Mouse (Mus musculus): ENCODE measurements at regions not wholly inside any gene's neighbourhood (a gene's known extent, or its start where the extent isn't known, plus 50 kb on each side); places are given as distances from the start of the nearest gene placed in this dataset.

DNA sequence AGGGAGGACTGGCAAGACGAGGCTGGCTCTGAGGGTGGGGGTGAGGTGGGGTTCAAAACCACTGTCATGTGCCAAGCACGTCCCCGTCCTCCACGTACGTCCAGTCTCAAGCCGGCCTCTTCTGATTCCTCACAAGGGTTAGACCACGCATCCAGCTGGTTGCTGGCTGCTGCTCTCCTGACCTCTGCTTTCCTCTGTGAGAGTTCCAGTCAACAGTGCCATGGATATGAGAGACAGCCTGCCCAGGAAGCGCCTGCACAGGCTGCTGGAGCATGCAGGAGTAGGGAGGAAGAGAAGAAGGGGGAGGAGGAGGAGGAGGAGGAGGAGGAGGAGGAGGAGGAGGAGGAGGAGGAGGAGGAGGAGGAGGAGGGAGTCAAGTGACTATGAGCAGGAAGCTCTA lies 224.6 kb upstream of the Ajap1 start:
- DNase-seq (ENCODE audit: extremely low spot score in 1 of 2, low spot score in 1 of 2), result no peak

DNA sequence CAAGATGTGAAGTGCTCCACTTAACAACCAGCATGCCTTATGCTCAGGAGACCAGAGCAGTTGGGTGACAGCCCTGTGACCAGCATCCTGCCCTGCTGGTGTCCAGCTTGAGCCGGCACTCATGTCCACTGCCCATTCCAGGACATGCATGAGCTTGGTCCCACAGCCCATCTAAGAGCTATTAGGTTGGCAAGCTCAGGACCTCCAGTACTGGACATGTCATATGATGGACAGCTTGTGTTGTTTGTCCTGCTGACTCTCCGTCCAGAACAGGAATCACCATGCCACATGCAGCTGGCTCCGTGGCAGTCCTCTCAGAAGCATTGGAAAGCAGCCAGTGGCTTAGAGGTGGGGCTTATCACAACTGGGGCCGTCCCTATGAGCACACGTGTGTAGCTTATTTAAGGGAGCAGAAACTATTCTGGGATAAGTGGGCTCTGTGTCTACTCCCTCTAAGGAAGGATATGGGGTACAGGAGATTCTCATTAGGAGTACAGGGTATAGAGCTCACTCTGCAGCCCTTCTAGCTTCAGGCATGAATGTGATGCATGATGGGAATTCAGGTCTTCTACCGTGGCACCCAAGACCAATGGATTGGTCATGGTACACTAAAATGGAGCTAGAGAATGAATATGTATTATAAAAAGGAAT lies 232.5 kb upstream of the Ajap1 start:
- DNase-seq (ENCODE audit: extremely low spot score in 1 of 2, low spot score in 1 of 2), result no peak

DNA sequence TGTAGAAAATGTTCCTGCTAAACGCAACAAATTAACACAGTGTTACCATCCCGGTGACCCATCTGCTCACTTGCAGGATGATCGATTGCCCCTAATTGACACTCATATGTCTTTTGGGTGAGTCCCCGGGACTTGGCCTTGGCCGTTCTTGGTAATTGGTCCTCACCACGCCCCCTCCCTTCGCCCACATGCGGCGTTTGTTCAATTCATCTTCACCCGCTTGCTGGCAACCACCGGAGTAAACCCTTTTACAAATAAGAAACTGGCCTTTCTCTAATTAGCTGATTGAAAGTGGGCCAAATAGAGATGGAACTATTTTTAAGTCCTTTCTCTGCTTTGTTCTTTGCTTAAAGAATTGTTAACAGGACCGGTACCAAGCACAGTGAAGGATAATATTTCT lies 234.7 kb upstream of the Ajap1 start:
- DNase-seq (ENCODE audit: extremely low spot score in 1 of 2, low spot score in 1 of 2), result peak in 1 of 2 experiments; percentile 15

DNA sequence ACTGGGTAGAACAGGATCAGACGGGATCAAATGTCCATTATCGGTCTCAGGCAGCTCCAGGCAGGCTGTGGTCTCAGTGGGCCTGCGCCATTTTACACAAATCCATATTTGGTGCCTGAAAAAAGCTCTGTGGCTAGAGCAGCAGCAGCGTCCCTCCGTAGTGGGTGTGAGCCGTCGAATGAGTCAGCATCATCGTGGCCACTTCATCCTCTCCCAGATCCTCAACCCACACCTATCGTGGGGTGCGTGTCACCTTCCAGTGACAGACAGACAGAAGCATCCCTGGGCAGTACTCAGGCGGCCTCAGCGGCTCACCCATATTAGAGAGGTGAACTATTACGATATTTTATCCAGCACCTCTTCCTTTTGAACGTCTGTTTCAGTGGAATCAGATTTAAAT lies 233.0 kb upstream of the A430005L14Rik start:
- DNase-seq (ENCODE audit: extremely low spot score in 1 of 2, low spot score in 1 of 2), result peak in 1 of 2 experiments; percentile 37

DNA sequence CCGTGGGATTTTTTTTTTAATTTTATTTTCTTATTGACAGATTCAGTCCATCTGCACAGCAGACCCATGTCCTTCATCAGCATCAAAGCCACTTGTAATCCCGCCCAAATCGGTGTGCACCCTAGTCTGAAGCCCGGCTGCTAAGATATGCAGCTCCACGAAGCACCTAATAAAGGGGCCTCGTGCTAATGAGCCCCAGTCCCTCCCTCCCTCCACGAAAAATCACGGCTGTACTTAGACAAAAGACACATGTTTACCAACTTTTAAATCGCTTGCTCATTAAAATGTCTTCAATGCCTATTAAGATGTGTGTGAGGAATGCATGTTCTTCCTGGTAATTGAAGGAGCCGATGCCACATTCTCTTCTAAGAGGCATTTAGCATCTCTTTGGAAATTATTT lies 229.8 kb upstream of the A430005L14Rik start:
- DNase-seq (ENCODE audit: extremely low spot score in 1 of 2, low spot score in 1 of 2), result no peak

DNA sequence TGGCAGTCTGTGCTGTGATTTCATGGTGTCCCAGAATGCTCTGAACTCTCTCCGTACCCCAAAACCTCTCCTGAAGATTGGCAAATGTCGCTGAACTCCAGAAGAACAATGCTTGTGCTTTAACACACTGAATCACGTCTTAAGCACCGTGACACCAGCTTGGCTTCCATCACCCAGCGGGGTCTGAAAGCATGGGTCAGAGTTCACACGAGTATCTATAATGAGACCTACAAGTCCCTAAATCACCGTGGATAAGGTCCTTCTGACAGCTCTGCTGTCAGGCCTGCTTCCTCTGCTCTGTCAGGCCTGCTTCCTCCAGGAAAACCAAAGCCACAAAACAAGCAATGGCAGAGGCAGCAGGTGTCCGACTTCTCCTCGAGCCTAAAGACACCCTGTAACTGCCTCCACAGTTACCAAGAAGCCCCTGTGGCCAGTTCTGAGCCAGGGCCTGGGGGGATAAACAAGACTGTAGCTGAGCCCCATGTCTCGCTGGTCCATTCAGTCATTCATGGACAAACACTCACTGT lies 229.1 kb upstream of the A430005L14Rik start:
- no peak for DNase-seq (ENCODE audit: extremely low spot score in 1 of 2, low spot score in 1 of 2)

DNA sequence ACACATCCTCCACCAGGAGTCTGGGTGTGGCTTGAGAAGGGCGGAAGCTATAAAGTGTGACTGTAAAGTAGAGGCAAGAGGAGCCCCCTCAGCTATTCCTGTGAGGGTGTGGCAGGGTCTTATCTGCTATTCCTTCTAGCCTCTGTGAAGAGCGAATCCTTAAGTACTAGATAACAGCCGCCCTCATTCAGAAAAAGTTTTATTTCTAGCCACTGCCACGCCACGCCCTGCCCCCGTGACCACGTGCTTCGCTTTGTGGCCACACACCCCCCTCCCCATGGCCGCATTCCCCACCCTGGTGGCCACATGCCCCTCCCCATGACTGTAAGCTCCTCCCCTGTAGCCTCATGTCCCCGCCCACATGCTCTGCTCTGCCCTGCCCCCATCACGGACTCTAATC lies 218.9 kb upstream of the A430005L14Rik start:
- no peak for DNase-seq (ENCODE audit: extremely low spot score in 1 of 2, low spot score in 1 of 2)

DNA sequence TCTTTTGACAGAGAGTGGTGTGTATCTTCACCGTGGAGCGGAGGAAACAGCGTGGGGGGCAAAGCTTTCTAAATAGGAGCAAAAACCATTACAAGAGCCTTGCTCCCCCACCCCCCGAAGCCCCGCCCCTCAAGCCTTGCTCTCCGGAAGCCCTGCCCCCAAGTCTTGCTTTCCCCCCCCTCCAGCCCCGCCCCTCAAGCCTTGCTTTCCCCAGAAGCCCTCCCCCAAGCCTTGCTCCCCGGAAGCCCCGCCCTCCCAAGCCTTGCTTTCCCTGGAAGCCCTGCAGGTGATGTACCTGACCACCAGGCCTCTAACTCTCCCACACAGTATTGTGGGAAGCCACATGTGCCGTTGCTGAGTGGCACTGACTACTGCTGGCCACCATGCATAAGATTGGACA lies 214.8 kb upstream of the A430005L14Rik start:
- DNase-seq (ENCODE audit: extremely low spot score in 1 of 2, low spot score in 1 of 2), result no peak

DNA sequence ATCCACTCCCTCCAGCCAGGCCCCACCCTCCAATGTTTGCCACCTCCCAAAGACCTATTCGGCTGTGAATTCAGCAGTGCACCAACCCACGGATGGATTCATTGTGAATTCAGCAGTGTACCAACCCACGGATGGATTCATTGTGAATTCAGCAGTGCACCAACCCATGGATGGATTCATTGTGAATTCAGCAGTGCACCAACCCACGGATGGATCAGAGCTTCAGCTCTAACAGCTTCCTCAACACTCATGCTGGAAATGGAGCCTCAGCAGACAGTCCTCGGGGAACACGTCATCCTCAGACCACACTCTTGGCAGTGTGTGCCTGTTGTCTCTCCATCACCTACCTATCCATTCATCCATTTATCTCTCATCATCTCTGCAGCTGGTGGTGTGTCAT lies 204.2 kb upstream of the A430005L14Rik start:
- peak; percentile 28 to 67 for DNase-seq (ENCODE audit: extremely low spot score in 1 of 2, low spot score in 1 of 2)

DNA sequence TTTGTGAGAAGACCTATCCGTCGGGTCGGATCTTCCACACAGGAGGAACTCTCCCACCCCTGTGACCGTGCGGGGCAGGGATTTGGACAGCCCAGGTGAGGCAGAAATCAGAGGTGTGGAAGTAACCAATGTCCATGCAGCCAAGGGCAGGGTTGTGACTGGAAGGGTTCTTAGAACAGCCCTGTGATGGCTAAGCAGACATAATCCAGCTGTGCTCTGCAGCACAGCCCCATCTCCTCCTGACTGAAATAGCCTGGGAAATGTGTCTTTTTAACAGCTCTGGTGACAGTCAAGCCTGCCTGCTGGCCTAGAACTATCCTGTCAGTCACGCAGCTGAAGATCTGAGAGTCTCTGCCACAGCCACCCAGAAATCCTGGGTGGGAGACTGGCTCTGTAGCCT lies 198.7 kb upstream of the A430005L14Rik start:
- DNase-seq (ENCODE audit: extremely low spot score in 1 of 2, low spot score in 1 of 2), result no peak

DNA sequence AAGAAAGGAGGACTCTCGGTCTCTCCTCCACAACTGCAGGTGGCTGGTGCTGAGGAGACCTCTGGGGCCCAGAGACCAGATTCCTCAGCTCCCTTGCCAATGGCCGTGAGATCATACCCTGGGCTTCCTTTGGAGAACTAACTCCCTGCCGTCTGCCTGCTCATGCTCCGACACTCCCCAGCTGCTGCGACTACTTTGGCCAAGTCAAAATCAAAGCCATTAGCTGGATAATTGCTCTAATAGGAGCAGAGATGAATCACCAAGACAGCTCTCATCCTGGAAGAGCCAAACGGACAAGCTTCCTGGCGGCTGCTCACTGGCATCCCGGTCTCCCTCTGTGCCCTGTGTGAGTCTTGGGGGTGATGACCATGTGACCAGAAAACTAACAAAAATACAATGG lies 198.3 kb upstream of the A430005L14Rik start:
- DNase-seq (ENCODE audit: extremely low spot score in 1 of 2, low spot score in 1 of 2), result no peak

DNA sequence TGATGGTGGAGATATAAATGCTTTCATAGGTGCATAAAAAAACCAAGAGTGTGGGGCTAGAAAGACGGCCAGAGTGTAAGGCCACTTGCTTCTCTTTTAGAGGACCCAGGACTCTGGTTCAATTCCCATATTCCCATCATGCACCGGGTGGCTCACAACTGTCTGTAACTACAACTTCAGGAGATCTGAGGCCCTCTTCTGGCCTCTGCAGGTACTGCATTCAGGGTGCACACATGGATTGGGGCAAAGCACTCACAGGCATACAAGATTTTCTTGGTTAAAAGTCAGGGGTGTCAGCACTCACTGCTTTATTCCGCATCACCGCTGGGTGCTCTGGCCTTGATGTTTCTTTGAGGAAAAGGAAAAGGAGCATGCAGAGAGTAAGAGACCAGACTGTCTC lies 196.1 kb upstream of the A430005L14Rik start:
- no peak for DNase-seq (ENCODE audit: extremely low spot score in 1 of 2, low spot score in 1 of 2)

DNA sequence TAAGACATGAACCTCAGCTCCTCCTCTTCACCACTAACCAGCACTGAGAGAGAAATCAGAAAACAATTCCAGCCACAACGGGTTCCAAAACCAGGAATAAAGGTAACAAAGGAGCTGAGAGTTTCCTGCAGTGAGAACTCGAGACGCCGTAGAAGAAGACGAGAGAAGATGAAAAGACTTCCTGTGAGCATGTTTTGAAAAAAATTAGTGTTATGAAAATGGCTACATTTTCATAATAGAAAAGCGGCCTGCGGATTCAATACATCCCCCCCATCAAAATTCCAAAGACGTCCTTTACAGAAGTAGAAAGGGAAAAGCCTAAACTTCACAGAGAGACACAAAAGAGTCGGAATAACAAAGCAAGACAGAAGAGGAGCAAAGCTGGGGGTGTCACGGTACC lies 193.6 kb upstream of the A430005L14Rik start:
- no peak for DNase-seq (ENCODE audit: extremely low spot score in 1 of 2, low spot score in 1 of 2)

DNA sequence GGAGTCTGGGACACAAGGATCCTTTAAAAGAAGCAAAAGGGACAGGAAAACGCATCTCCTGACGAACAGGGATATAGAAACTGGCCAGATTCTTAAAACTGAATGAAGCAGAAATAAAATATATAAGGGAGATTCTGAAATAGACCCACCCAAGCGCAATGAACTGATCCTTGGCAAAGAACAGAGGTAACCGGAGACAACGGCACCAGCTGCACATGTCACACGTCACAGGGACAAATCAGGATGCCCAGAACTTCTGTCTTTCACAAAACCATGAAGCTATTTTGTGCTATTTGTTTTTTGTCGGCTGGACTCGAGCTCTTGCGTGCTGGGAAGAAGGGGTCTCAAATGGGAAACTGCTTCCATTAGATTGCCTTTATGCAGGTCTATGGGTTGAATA lies 189.3 kb upstream of the A430005L14Rik start:
- DNase-seq (ENCODE audit: extremely low spot score in 1 of 2, low spot score in 1 of 2), result no peak

DNA sequence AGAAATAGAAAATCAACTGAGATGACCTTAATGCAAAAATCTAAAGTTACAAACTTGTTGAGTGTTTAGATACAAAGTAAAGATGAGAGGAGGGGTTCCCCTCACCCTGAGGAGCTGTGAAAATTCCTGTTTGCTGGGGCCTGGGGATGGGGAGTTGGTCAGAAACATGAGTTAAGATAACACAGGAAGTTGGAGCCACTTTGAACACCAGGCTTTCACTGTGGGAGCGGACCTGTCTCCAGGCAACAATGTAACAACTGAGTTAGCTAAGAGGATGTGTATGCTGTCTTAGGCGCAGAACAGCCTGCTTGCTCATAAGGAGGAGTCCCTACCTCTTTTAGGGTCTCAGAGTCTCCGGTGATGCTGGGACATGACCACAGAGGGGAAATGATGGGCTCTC lies 188.7 kb upstream of the A430005L14Rik start:
- peak in 1 of 2 experiments; percentile 31 for DNase-seq (ENCODE audit: extremely low spot score in 1 of 2, low spot score in 1 of 2)

DNA sequence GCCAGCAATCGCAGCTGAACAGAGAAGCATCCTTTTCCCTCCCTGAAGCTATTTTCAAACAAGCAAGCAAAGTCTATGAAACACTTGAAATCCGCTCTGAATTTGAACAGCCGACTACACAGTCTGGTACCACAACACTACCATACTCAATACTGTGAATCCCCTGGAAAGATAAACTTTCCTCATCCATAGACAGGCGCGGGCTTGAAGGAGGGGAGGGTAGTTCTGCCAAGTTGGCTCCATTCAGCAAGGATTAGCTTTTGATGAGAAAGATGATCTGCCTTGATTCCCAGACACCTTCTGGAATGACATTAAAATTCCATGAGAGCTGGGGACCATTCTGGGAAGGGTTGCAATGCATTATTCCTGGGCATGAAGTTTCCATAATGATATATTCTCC lies 186.4 kb upstream of the A430005L14Rik start:
- DNase-seq (ENCODE audit: extremely low spot score in 1 of 2, low spot score in 1 of 2), result no peak

DNA sequence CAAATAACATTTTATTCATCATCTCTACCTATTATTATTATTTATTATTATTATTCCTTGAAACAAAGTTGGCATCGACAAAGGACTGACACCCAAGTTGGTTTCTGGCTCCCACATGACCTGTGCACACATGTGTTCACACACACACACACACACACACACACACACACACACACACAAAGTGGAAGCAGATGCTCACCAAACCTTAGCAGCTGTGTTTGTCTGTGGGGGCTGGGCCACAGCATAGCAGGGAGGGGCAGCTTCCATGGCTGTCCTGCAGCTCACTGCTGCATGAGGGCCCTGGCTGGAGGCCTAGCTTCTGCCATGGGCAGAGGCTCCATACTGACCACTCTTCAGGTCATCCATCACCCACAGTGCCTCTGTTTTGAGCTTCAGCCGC lies 176.5 kb upstream of the A430005L14Rik start:
- no peak for DNase-seq (ENCODE audit: extremely low spot score in 1 of 2, low spot score in 1 of 2)

DNA sequence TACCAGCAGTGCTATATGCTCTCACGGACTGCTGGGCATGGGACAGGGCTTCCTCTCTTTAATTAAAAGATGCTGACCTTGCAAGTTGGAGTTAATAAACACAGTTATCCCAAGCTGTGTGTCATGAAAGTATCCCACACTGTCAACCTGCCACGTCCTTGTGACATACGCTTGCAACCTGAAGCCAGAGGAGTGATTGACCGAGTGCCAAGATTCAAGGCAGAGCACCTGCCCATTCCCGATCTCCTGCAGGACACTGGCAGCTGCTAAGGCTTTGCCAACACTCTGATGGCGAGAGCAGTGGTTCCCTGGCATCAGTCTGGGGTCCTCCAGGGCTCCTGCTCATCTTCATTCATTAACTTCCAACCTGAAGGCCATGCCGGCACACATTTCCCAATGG lies 175.8 kb upstream of the A430005L14Rik start:
- DNase-seq (ENCODE audit: extremely low spot score in 1 of 2, low spot score in 1 of 2), result no peak

DNA sequence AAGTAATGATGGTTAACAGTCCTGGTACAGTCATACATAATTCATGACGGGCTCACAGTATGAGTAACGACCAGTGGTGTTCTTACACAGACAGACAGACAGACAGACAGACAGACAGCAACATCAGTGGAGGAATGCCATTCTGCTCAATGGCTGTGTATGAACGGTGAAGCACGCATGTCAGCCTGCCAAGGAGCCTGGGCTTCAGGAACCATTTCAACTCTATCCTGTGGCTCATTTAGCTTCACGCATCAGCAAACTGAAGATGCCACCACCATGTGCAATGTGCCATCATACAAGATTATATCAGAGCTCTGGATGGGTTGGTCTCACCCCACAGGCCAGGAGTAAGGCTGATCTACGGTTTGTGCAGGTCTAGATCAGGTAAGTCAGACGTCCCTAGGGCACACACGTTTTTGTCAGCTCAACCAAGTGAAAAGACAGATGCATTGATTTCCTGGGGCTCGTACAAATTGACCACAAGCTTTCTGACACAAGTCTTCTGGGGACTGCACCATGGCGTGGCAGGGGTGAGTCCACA lies 175.0 kb upstream of the A430005L14Rik start:
- DNase-seq (ENCODE audit: extremely low spot score in 1 of 2, low spot score in 1 of 2), result no peak

DNA sequence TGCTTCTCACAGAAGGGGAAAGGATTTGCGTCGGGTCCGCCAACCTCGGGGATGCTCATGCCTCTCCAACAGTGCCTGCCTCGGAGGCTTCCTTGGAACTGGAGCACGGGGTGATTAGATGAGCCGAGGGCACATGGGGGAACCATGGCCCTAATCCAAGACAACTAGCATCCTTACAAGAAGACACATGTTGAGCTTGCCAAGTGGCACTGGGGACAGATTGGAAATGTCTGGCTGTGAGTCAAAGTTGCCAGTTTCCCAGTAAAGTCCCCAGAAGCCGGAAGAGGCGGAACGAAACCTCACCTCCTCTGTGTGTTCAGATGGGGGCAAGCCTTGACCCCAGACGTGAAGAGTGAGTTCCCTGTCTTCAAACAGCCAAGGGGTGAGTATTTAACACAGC lies 172.6 kb upstream of the A430005L14Rik start:
- no peak for DNase-seq (ENCODE audit: extremely low spot score in 1 of 2, low spot score in 1 of 2)

DNA sequence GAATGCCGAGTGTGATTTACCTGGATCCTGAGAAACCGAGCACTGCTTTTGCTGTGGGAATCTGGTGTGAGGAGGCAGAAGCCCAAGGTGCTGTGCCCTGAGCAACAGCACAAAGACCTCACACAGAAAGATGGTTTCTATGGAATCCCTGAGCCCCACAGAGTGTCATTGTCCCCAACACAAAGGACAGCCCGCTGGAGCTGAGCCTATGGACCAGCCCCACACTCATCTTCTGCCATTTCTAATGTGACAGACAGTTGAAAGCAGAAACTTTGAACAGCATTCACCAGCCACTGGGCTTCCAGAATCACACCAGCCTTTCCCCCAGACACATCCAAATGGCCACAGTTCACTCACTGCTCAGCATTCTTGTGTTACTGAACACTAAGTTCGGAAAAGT lies 171.5 kb upstream of the A430005L14Rik start:
- no peak for DNase-seq (ENCODE audit: extremely low spot score in 1 of 2, low spot score in 1 of 2)

DNA sequence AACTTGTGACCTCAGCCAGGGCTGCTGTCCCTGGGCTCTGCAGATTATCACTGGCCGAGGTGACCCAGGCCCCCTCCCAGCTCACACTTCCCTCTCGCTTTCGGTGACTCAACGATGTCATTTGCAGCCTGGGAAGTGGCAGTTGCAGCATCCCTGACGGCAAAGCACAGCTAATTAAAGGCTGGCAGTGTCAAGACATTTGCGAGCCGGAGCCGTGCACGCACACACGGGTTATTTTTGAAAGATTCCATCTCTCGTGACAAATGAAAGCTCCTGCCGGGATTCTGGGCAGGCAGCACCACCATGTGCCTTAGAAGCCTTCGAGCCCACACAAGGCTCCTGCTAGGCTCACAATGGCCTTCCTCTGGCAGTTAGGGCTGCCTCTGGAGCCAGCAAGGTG lies 164.7 kb upstream of the A430005L14Rik start:
- peak in 1 of 2 experiments; percentile 8 for DNase-seq (ENCODE audit: extremely low spot score in 1 of 2, low spot score in 1 of 2)

DNA sequence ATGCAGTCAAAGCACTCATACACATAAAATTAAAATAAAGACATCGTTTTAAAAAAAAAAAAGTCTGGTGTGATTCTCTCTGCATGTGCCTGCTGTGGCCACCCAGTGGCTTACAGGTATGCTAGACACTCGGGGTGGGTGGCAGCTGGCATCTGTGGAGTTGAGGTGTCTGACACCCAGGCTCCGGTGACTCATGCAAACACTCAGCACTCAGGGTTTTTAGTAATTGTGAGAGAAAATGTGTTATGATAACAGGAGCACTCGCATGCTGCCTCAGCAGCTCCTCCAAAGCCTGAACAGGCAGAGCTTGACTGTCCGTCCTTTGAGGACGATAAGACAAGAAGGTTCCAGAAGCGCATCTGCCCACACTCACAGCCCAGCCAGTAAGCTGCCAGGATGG lies 159.0 kb upstream of the A430005L14Rik start:
- DNase-seq (ENCODE audit: extremely low spot score in 1 of 2, low spot score in 1 of 2), result peak; percentile 26 to 68
